Mouse (Mus musculus): Measurements from ENCODE around the gene Nr1i3. TPM values are rescaled to one million over a fixed set of nuclear protein-coding genes. Genes with fewer than 3 reads are reported as not detected.

The Nr1i3 gene
- polyA plus RNA-seq, 1 experiment: 0.80 TPM

DNA sequence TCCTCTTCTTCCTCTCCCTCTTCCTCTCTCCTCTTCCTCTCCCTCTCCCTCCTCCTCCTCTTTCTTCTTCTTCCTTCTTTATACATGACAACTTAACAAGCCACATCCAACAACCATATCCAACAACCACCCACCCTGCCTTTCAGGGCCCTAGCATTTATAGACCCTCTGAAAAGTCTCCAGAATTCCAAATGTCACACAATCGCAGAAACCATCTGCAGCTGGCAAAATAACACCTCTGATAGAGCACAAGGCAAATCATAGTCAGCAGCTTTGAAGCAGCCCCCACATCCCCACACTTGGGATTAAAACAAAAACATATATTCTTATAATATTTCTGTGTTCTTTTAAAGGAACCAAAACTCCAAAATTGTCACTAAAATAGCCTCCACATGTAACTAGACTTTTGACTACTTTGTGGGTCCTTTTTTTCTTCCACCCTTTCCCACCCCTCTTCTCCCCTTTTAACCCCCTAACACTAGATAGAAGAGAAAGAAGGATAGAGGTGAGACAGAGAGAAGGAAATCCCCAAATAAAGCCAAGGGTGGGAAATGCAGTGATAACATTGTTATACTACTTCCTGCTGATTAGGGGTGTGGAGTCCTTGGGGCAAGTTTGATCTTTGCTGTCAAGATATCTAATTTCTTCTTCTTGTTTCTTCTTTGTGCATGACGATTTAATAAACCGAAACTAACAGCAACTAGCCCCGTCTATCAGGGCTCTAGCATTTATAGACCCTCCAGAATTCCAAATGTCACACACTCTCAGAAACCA lies 52.4 kb downstream of the Nr1i3 start:
- TF ChIP-seq POLR2A (IDR thresholded peaks at IDR 0.05; ENCODE audit: borderline replicate concordance, control insufficient read depth, low read depth, low read length) (no peak), CTCF (IDR thresholded peaks at IDR 0.05; ENCODE audit: control insufficient read depth, insufficient read depth, low read length) (no peak)
- Histone ChIP-seq H3K4me1 (ENCODE audit: control insufficient read depth, insufficient read depth, low read length) (no peaks in the 10 kb centered on the region), H3K4me3 (replicated peaks; ENCODE audit: control insufficient read depth, low read depth, low read length) (no peak overlapping the region), H3K27ac (ENCODE audit: control insufficient read depth, insufficient read depth, low read depth, low read length, poor library complexity) (no peak overlapping the region)
- WGBS: 42% methylated on average over 4 of the region's 4 CpGs

DNA sequence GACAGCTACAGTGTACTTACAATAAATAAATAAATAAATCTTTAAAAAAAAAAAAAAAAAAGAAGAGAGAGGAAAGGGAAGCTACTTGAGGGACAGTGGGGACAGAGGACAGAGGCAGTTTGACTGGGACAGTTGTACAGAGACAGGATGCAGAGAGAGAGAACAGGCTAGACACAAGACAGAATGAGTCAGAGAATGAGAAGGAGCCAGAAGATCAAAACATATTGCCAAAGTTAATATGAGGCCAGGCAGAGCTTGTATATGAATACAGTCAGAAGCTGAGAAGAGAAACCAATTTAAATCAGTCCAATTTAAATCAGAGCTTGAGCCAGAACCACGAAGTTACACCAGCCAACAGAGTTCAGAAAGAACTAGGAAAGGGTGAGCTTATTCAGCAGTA lies 54.6 kb downstream of the Nr1i3 start:
- H3K27ac ChIP-seq (ENCODE audit: control insufficient read depth, insufficient read depth, low read depth, low read length, poor library complexity): no peak overlapping the region
- no peak overlapping the region for H3K4me3 ChIP-seq (replicated peaks; ENCODE audit: control insufficient read depth, low read depth, low read length)
- TF ChIP-seq CTCF (IDR thresholded peaks at IDR 0.05; ENCODE audit: control insufficient read depth, insufficient read depth, low read length) (no peak), POLR2A (IDR thresholded peaks at IDR 0.05; ENCODE audit: borderline replicate concordance, control insufficient read depth, low read depth, low read length) (no peak)
- 44% methylated on average over 1 of the region's 1 CpGs for WGBS
- H3K4me1 ChIP-seq (ENCODE audit: control insufficient read depth, insufficient read depth, low read length): peaks cover 2% of the 10 kb centered on the region; the same call in 1 of the 2 replicates

DNA sequence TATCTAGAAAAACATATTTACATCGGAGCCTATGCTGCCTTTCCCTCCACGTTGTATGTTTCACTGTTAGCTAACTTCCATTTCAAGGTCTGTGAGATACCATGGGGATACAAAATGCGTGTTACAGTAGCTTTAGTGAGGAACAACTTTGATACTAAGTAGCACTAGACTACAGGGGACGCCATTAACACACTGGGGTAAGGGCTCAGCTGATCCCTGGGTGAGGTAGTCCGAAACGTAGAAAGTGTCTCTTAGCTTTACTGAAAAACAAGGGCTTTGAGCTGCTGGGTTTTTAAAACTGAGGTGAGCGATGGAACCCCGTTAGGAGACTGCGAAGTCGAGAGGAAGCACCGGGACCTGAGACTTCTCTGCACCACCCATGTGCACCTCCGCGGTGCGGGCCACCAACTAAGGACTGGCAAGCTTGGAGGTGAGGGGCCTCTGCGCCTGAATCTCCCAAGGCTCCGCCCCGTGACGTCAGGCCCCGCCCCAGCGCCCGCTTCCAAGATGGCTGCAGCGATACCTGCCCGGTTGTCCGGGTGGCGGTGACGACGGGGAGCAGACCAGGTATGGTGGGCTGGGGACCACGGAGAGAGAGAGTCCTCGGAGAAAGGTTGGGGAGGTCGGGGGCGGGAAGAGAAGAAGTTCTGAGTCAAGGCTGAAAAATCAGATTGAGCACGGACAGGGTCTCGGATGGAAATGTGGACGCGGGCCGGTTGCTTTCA lies 56.2 kb downstream of the Nr1i3 start, which contains the start of gene B4galt3:
Gene B4galt3 (plus strand): TSS at position 481 of the 725 bp plus-strand sequence.
- Histone ChIP-seq H3K4me3 (replicated peaks; ENCODE audit: control insufficient read depth, low read depth, low read length) (peak within 1 kb of the TSS; percentile 95), H3K27ac (ENCODE audit: control insufficient read depth, insufficient read depth, low read depth, low read length, poor library complexity) (peak within 1 kb of the TSS; percentile 78), H3K4me1 (ENCODE audit: control insufficient read depth, insufficient read depth, low read length) (peaks cover 2% of the 10 kb centered on the region; the same call in 1 of the 2 replicates)
- peak; percentile 99 for TF ChIP-seq POLR2A (IDR thresholded peaks at IDR 0.05; ENCODE audit: borderline replicate concordance, control insufficient read depth, low read depth, low read length)
- no peak for TF ChIP-seq CTCF (IDR thresholded peaks at IDR 0.05; ENCODE audit: control insufficient read depth, insufficient read depth, low read length)
- WGBS: 5% methylated on average over 36 of the region's 36 CpGs

Other genes starting within 250 kb of the Nr1i3 start
- 23.0 and 75.4 TPM in 2 replicates for gene Fcgr2b, start 237.4 kb upstream of the Nr1i3 start, polyA plus RNA-seq (2011; ENCODE audit: insufficient read depth, insufficient read length, low replicate concordance, missing spikeins)
- gene Fcgr4, start 195.1 kb upstream of the Nr1i3 start, polyA plus RNA-seq (2011; ENCODE audit: insufficient read depth, insufficient read length, low replicate concordance, missing spikeins): 10.4 and 24.3 TPM in 2 replicates
- gene Fcgr3, start 149.0 kb upstream of the Nr1i3 start, polyA plus RNA-seq (2011; ENCODE audit: insufficient read depth, insufficient read length, low replicate concordance, missing spikeins): 18.2 and 56.7 TPM in 2 replicates
- gene Cfap126, start 100.1 kb upstream of the Nr1i3 start, polyA plus RNA-seq (2011; ENCODE audit: insufficient read depth, insufficient read length, low replicate concordance, missing spikeins): not detected in 2 replicates
- gene Sdhc, start 63.4 kb upstream of the Nr1i3 start, polyA plus RNA-seq (2011; ENCODE audit: insufficient read depth, insufficient read length, low replicate concordance, missing spikeins): 63.6 and 72.1 TPM in 2 replicates
- not detected in 2 replicates for gene Mpz, start 63.3 kb upstream of the Nr1i3 start, polyA plus RNA-seq (2011; ENCODE audit: insufficient read depth, insufficient read length, low replicate concordance, missing spikeins)
- 4.3 and 5.1 TPM in 2 replicates for gene Pcp4l1, start 17.7 kb upstream of the Nr1i3 start, polyA plus RNA-seq (2011; ENCODE audit: insufficient read depth, insufficient read length, low replicate concordance, missing spikeins)
- 10.8 and 20.1 TPM in 2 replicates for gene Tomm40l, start 8.5 kb downstream of the Nr1i3 start, polyA plus RNA-seq (2011; ENCODE audit: insufficient read depth, insufficient read length, low replicate concordance, missing spikeins)
- 66.3 and 203 TPM in 2 replicates for gene Apoa2, start 11.1 kb downstream of the Nr1i3 start, polyA plus RNA-seq (2011; ENCODE audit: insufficient read depth, insufficient read length, low replicate concordance, missing spikeins)
- 102 and 317 TPM in 2 replicates for gene Fcer1g, start 20.4 kb downstream of the Nr1i3 start, polyA plus RNA-seq (2011; ENCODE audit: insufficient read depth, insufficient read length, low replicate concordance, missing spikeins)
- gene Adamts4, start 36.5 kb downstream of the Nr1i3 start, polyA plus RNA-seq (2011; ENCODE audit: insufficient read depth, insufficient read length, low replicate concordance, missing spikeins): 0.25 TPM in 1 of 2 replicates, not detected in the other
- 109 and 134 TPM in 2 replicates for gene Ndufs2, start 37.4 kb downstream of the Nr1i3 start, polyA plus RNA-seq (2011; ENCODE audit: insufficient read depth, insufficient read length, low replicate concordance, missing spikeins)
- 29.8 and 67.5 TPM in 2 replicates for gene B4galt3, start 56.4 kb downstream of the Nr1i3 start, polyA plus RNA-seq (2011; ENCODE audit: insufficient read depth, insufficient read length, low replicate concordance, missing spikeins)
- 197 and 282 TPM in 2 replicates for gene Ppox, start 67.2 kb downstream of the Nr1i3 start, polyA plus RNA-seq (2011; ENCODE audit: insufficient read depth, insufficient read length, low replicate concordance, missing spikeins)
- 39.1 and 60.0 TPM in 2 replicates for gene Usp21, start 74.0 kb downstream of the Nr1i3 start, polyA plus RNA-seq (2011; ENCODE audit: insufficient read depth, insufficient read length, low replicate concordance, missing spikeins)
- gene Ufc1, start 81.1 kb downstream of the Nr1i3 start, polyA plus RNA-seq (2011; ENCODE audit: insufficient read depth, insufficient read length, low replicate concordance, missing spikeins): 34.0 and 84.2 TPM in 2 replicates
- 31.6 and 49.7 TPM in 2 replicates for gene Dedd, start 115.2 kb downstream of the Nr1i3 start, polyA plus RNA-seq (2011; ENCODE audit: insufficient read depth, insufficient read length, low replicate concordance, missing spikeins)
- gene Nit1, start 131.7 kb downstream of the Nr1i3 start, polyA plus RNA-seq (2011; ENCODE audit: insufficient read depth, insufficient read length, low replicate concordance, missing spikeins): 16.0 and 18.8 TPM in 2 replicates
- 73.2 and 94.4 TPM in 2 replicates for gene Pfdn2, start 131.7 kb downstream of the Nr1i3 start, polyA plus RNA-seq (2011; ENCODE audit: insufficient read depth, insufficient read length, low replicate concordance, missing spikeins)
- gene Klhdc9, start 146.8 kb downstream of the Nr1i3 start, polyA plus RNA-seq (2011; ENCODE audit: insufficient read depth, insufficient read length, low replicate concordance, missing spikeins): 1.3 TPM in 1 of 2 replicates, not detected in the other
- 0.27 and 1.1 TPM in 2 replicates for gene Nectin4, start 156.1 kb downstream of the Nr1i3 start, polyA plus RNA-seq (2011; ENCODE audit: insufficient read depth, insufficient read length, low replicate concordance, missing spikeins)
- 36.8 and 72.9 TPM in 2 replicates for gene Arhgap30, start 175.0 kb downstream of the Nr1i3 start, polyA plus RNA-seq (2011; ENCODE audit: insufficient read depth, insufficient read length, low replicate concordance, missing spikeins)
- gene Usf1, start 197.3 kb downstream of the Nr1i3 start, polyA plus RNA-seq (2011; ENCODE audit: insufficient read depth, insufficient read length, low replicate concordance, missing spikeins): 48.6 and 92.2 TPM in 2 replicates
- gene Tstd1, start 204.9 kb downstream of the Nr1i3 start, polyA plus RNA-seq (2011; ENCODE audit: insufficient read depth, insufficient read length, low replicate concordance, missing spikeins): 8.7 and 19.3 TPM in 2 replicates
- 13.2 and 21.5 TPM in 2 replicates for gene F11r, start 223.6 kb downstream of the Nr1i3 start, polyA plus RNA-seq (2011; ENCODE audit: insufficient read depth, insufficient read length, low replicate concordance, missing spikeins)

Measured in bone marrow, adult 2 months (tissue).